ENCODE assay signal across 11 mouse cellular contexts in genomic region chr2:157116964-157117363, GRCm38 (mm10). TPM values are rescaled to one million over a fixed set of nuclear protein-coding genes. Genes with fewer than 3 reads are reported as not detected.
DNase-seq lines count a peak whose midpoint lies in the region; ATAC-seq and TF ChIP-seq lines count a peak whose summit lies in the region.
"Had no signal": no experiment of that assay in that cellular context is flagged by ENCODE, and none has a peak within 500 bp of the region (broad histone marks: within the 10 kb centered on the region; RNA-seq: fewer than 3 reads in every experiment).

No protein-coding gene starts in this region.

- no peaks in the 10 kb centered on the region for H3K4me1 ChIP-seq in lung, postnatal 0 days (ENCODE audit: insufficient read depth, low read depth, low read length)

- no peak overlapping the region for H3K4me3 ChIP-seq in lung, postnatal 0 days (ENCODE audit: low read depth, low read length)

- ATAC-seq in cerebellum, adult (ENCODE audit: insufficient number of reproducible peaks, low FRiP score, low TSS enrichment) = no peak
- ATAC-seq in lung, postnatal 0 days = no peak

- H3K9me3 ChIP-seq in lung, postnatal 0 days (ENCODE audit: low read length) = no peaks in the 10 kb centered on the region

- no peak overlapping the region for H3K4me2 ChIP-seq in lung, postnatal 0 days (replicated peaks; ENCODE audit: low read depth, low read length)

- no peak overlapping the region for H3K9ac ChIP-seq in lung, postnatal 0 days (replicated peaks; ENCODE audit: low read depth)

- intact Hi-C loops in left cerebral cortex, postnatal 36 days (cut with DNase I) = no loop called here

- H3K27me3 ChIP-seq in lung, postnatal 0 days (replicated peaks; ENCODE audit: insufficient read depth, low read length) = no peaks in the 10 kb centered on the region

- WGBS in lung, postnatal 0 days = 18% methylated on average over 3 of the region's 3 CpGs

- peak; percentile 46 to 54 for DNase-seq in cerebellum, postnatal 14 days
- DNase-seq in lung, postnatal 0 days (ENCODE audit: low spot score) = peak; percentile 52
- DNase-seq in lung, postnatal 14 days = no peak
- peak; percentile 66 for DNase-seq in embryo, embryonic 10 days (ENCODE audit: low spot score)
- peak; percentile 86 for DNase-seq in naive thymus-derived CD4-positive, alpha-beta T cell, adult 2 months (ENCODE audit: low read depth)
- DNase-seq in urinary bladder, adult 2 months (ENCODE audit: low spot score) = no peak
- DNase-seq in left cerebral cortex, postnatal 36 days (ENCODE audit: low spot score in 2 of 2) = no peak
- DNase-seq: cerebellum, adult 8-10 months; heart, adult 11 months had no signal

- H3K36me3 ChIP-seq in lung, postnatal 0 days (ENCODE audit: insufficient read depth, low read length) = peaks cover 30% of the 10 kb centered on the region; the same call in 1 of the 2 replicates

- peak; percentile 79 for TF ChIP-seq CTCF in lung, postnatal 0 days (IDR thresholded peaks at IDR 0.05)

- no peak for TF ChIP-seq EP300 in lung, postnatal 0 days (IDR thresholded peaks at IDR 0.05)

- H3K27ac ChIP-seq in lung, postnatal 0 days (ENCODE audit: low read length) = no peak overlapping the region

RNA-seq across cellular contexts. Expression of gene Samhd1, which starts 18.1 kb away (rescaled TPM):
- 103 and 110 TPM in 2 replicates for polyA plus RNA-seq in lung, postnatal 0 days (2015; fragmentation: Nextera tagmentation; extraction: Ambion mirVana)
- polyA plus RNA-seq in urinary bladder, adult 2 months (2012; rRNA removed) = 57.2 and 77.9 TPM in 2 replicates
- 10 to 100 TPM; 10.3 to 12.7 TPM for total RNA-seq in left cerebral cortex, postnatal 36 days (2021)

RNA-seq across cellular contexts. Expression of gene Tldc2, which starts 30.1 kb away (rescaled TPM):
- not detected in 2 replicates for polyA plus RNA-seq in lung, postnatal 0 days (2015; fragmentation: Nextera tagmentation; extraction: Ambion mirVana)
- polyA plus RNA-seq in urinary bladder, adult 2 months (2012; rRNA removed) = 0.19 TPM in 1 of 2 replicates, not detected in the other
- not detected for total RNA-seq in left cerebral cortex, postnatal 36 days (2021)
- total RNA-seq: left cerebral cortex, adult 18-20 months had no signal

RNA-seq across cellular contexts. Expression of gene Soga1, which starts 37.9 kb away (rescaled TPM):
- 2.5 and 3.1 TPM in 2 replicates for polyA plus RNA-seq in lung, postnatal 0 days (2015; fragmentation: Nextera tagmentation; extraction: Ambion mirVana)
- polyA plus RNA-seq in urinary bladder, adult 2 months (2012; rRNA removed) = 3.0 and 7.1 TPM in 2 replicates
- total RNA-seq in left cerebral cortex, postnatal 36 days (2021) = 10 to 100 TPM; 20.0 to 26.0 TPM

Comparison
In these comparisons a context has a peak if more than half of its experiments do, and no peak if none do; other contexts are left out.
1. DNase-seq: peak in cerebellum, postnatal 14 days (2 of 2), lung, postnatal 0 days (single experiment), embryo, embryonic 10 days (single experiment) and naive thymus-derived CD4-positive, alpha-beta T cell, adult 2 months (single experiment); none in lung, postnatal 14 days (single experiment), urinary bladder, adult 2 months (single experiment) and left cerebral cortex, postnatal 36 days (0 of 2).